8 mouse cellular contexts compared by ENCODE assay signal in genomic region chr10:56228568-56229209, GRCm38 (mm10). TPM values are rescaled to one million over a fixed set of nuclear protein-coding genes. Genes with fewer than 3 reads are reported as not detected.
DNase-seq lines count a peak whose midpoint lies in the region; ATAC-seq and TF ChIP-seq lines count a peak whose summit lies in the region.

Gene Tbc1d32 (minus strand): TSS chr10:56228689.

- WGBS in kidney, embryonic 14.5 days = 4% methylated on average over 42 of the region's 42 CpGs
- 3% methylated on average over 42 of the region's 42 CpGs for WGBS in limb, embryonic 15.5 days

- H3K27ac ChIP-seq in bone marrow macrophage, adult 2 months (ENCODE audit: insufficient read depth, low read depth, low read length) = peak within 1 kb of the TSS; percentile 62
- H3K27ac ChIP-seq in embryonic fibroblast, embryonic 13.5 days (ENCODE audit: insufficient read depth, low read length) = peak within 1 kb of the TSS; percentile 87
- peak within 1 kb of the TSS; percentile 66 for H3K27ac ChIP-seq in kidney, embryonic 14.5 days (ENCODE audit: low read depth, low read length)
- peak within 1 kb of the TSS; percentile 88 for H3K27ac ChIP-seq in limb, embryonic 15.5 days

- H3K4me2 ChIP-seq in kidney, embryonic 14.5 days (replicated peaks; ENCODE audit: low read depth, low read length) = peak within 1 kb of the TSS; percentile 44
- H3K4me2 ChIP-seq in limb, embryonic 15.5 days = peak within 1 kb of the TSS; percentile 54

- peak within 1 kb of the TSS; percentile 53; the same call in 1 of the 2 replicates for H3K9ac ChIP-seq in kidney, embryonic 14.5 days (ENCODE audit: low read depth, low read length)
- H3K9ac ChIP-seq in limb, embryonic 15.5 days = peak within 1 kb of the TSS; percentile 45; the same call in 1 of the 2 replicates

- H3K9me3 ChIP-seq in kidney, embryonic 14.5 days (ENCODE audit: control insufficient read depth, low read length) = no peaks in the 10 kb centered on the region
- H3K9me3 ChIP-seq in limb, embryonic 15.5 days = no peaks in the 10 kb centered on the region

- H3K4me1 ChIP-seq in bone marrow macrophage, adult 2 months (ENCODE audit: control insufficient read depth, insufficient read depth, low read length) = peaks cover 8% of the 10 kb centered on the region
- H3K4me1 ChIP-seq in embryonic fibroblast, embryonic 13.5 days (ENCODE audit: control insufficient read depth, insufficient read depth, low read length) = 0 out of 2 replicates have a peak, but pooled peaks cover 3% of the 10 kb centered on the region
- 0 out of 2 replicates have a peak, but pooled peaks cover 6% of the 10 kb centered on the region for H3K4me1 ChIP-seq in kidney, embryonic 14.5 days (ENCODE audit: control insufficient read depth, insufficient read depth, low read length)
- H3K4me1 ChIP-seq in limb, embryonic 15.5 days = peaks cover 7% of the 10 kb centered on the region; the same call in 1 of the 2 replicates

- no peaks in the 10 kb centered on the region for H3K36me3 ChIP-seq in kidney, embryonic 14.5 days (ENCODE audit: control insufficient read depth, insufficient read depth, low read length)
- no peaks in the 10 kb centered on the region for H3K36me3 ChIP-seq in limb, embryonic 15.5 days

- peak; percentile 99 for ATAC-seq in kidney, embryonic 14.5 days (ENCODE audit: low FRiP score, low TSS enrichment)
- peak; percentile 95 for ATAC-seq in limb, embryonic 15.5 days (ENCODE audit: insufficient number of reproducible peaks, low FRiP score, low TSS enrichment, low read depth)

- TF ChIP-seq POLR2A in bone marrow macrophage, adult 2 months (IDR thresholded peaks at IDR 0.05; ENCODE audit: borderline replicate concordance, low read depth, low read length) = no peak
- TF ChIP-seq POLR2A in embryonic fibroblast, embryonic 13.5 days (IDR thresholded peaks at IDR 0.05; ENCODE audit: low read depth, low read length) = peak; percentile 80

- TF ChIP-seq CTCF in bone marrow macrophage, adult 2 months (IDR thresholded peaks at IDR 0.05; ENCODE audit: low read depth, low read length) = no peak
- no peak for TF ChIP-seq CTCF in embryonic fibroblast, embryonic 13.5 days (IDR thresholded peaks at IDR 0.05; ENCODE audit: borderline replicate concordance, insufficient read depth, low read length)

- peak; percentile 89 for DNase-seq in 3T3-L1 (ENCODE audit: low read depth, low spot score)
- DNase-seq in heart, adult 9 months (ENCODE audit: low spot score in 2 of 2) = peak; percentile 88 to 91
- DNase-seq in monocyte, adult 2 months (ENCODE audit: low read depth in 1 of 2, low spot score in 2 of 2) = peak; percentile 28 to 59
- DNase-seq in spleen, postnatal 36 days (ENCODE audit: low spot score in 2 of 2) = peak; percentile 81 to 82

- H3K27me3 ChIP-seq in kidney, embryonic 14.5 days (ENCODE audit: control insufficient read depth, insufficient read depth, low read length) = no peaks in the 10 kb centered on the region
- H3K27me3 ChIP-seq in limb, embryonic 15.5 days = no peaks in the 10 kb centered on the region

- H3K4me3 ChIP-seq in bone marrow macrophage, adult 2 months (ENCODE audit: insufficient read depth, low read length) = peak within 1 kb of the TSS; percentile 74
- peak within 1 kb of the TSS; percentile 59 for H3K4me3 ChIP-seq in embryonic fibroblast, embryonic 13.5 days (ENCODE audit: insufficient read depth, low read length)
- H3K4me3 ChIP-seq in kidney, embryonic 14.5 days (ENCODE audit: low read length) = peak within 1 kb of the TSS; percentile 44
- H3K4me3 ChIP-seq in limb, embryonic 15.5 days = peak within 1 kb of the TSS; percentile 59

RNA-seq across cellular contexts. Expression of gene Tbc1d32, which starts in this region (rescaled TPM):
- polyA plus RNA-seq in bone marrow macrophage, adult 2 months (2012; ENCODE audit: insufficient read depth, insufficient read length, missing spikeins) = 5.2 and 5.4 TPM in 2 replicates
- polyA plus RNA-seq in embryonic fibroblast, embryonic 13.5 days (2011; ENCODE audit: insufficient read length, low read depth, missing spikeins) = 6.0 and 6.3 TPM in 2 replicates
- 2.8 and 6.1 TPM in 2 replicates for polyA plus RNA-seq in kidney, embryonic 14.5 days (2014; fragmentation: Nextera tagmentation; extraction: Ambion mirVana)
- 2.5 and 3.0 TPM in 2 replicates for polyA plus RNA-seq in limb, embryonic 15.5 days (2015; fragmentation: Nextera tagmentation; extraction: Ambion mirVana)

Comparison
In these comparisons a context has a peak if more than half of its experiments do, and no peak if none do; other contexts are left out.
1. Peak in every context shown above with its lines: DNase-seq, ATAC-seq, H3K4me3 ChIP-seq and H3K27ac ChIP-seq.